Mouse (Mus musculus) thymus, adult 2 months (tissue): Measurements from ENCODE around the gene Bpifc. TPM values are rescaled to one million over a fixed set of nuclear protein-coding genes. Genes with fewer than 3 reads are reported as not detected.
A peak's percentile ranks its signal among the peaks of the same experiment; 100 is the strongest.

Experiments
- DNase-seq: peaks from one replicate; pipeline ENCODE4 v3.0.0; 2021
- H3K27ac ChIP-seq: fragments of 200-500 bp; 2 replicates; pipeline ENCODE4 v1.5.1; 2012; ENCODE audit warnings: low read length, control low read depth; ENCODE audit not compliant: control insufficient read depth, insufficient read depth
- H3K27me3 ChIP-seq: fragments of 200-500 bp; 2 replicates; pipeline ENCODE4 v1.6.1; 2012; ENCODE audit warnings: mild to moderate bottlenecking, low read length, moderate library complexity, mixed read lengths; ENCODE audit not compliant: control insufficient read depth, insufficient read depth
- H3K36me3 ChIP-seq: fragments of 200-500 bp; 2 replicates; pipeline ENCODE4 v1.6.1; 2012; ENCODE audit warnings: mild to moderate bottlenecking, low read length, moderate library complexity; ENCODE audit not compliant: control insufficient read depth, insufficient read depth
- H3K4me1 ChIP-seq: fragments of 200-500 bp; replicated peaks from 2 replicates; pipeline ENCODE4 v1.6.1; 2012; ENCODE audit warnings: low read length; ENCODE audit not compliant: control insufficient read depth, insufficient read depth
- H3K4me3 ChIP-seq: fragments of 200-500 bp; 2 replicates; pipeline ENCODE4 v1.5.1; 2012; ENCODE audit warnings: mild to moderate bottlenecking, low read length, control low read depth, moderate library complexity; ENCODE audit not compliant: control insufficient read depth, insufficient read depth
- CTCF ChIP-seq: fragments of 200-500 bp; IDR thresholded peaks from 2 replicates; pipeline ENCODE4 v1.5.1; 2012; ENCODE audit warnings: mild to moderate bottlenecking, control low read depth, low read length, moderate library complexity, borderline replicate concordance; ENCODE audit not compliant: control insufficient read depth, poor library complexity, insufficient read depth; ENCODE audit errors: extremely low read depth
- POLR2A ChIP-seq: fragments of 200-500 bp; IDR thresholded peaks from 2 replicates; pipeline ENCODE4 v1.6.1; 2012; ENCODE audit warnings: mild to moderate bottlenecking, low read length, control low read depth, moderate library complexity; ENCODE audit not compliant: control insufficient read depth, poor library complexity, insufficient read depth; ENCODE audit errors: extremely low read depth
- WGBS: fragments of 180-500 bp; shearing (Covaris S2); methylation state at CpG from one replicate; pipeline ENCODE4 v1.1.7; 2018; 5-methylcytosine and 5-hydroxymethylcytosine counted together
- polyA plus RNA-seq: library from polyadenylated mRNA; depleted of rRNA; stranded (reverse); fragments of >200 nt; gene quantifications from 2 replicates; pipeline ENCODE4 v1.2.3, GENCODE M21; 2012

Gene Bpifc
- polyA plus RNA-seq, 1 experiment: 1.2 TPM

DNA sequence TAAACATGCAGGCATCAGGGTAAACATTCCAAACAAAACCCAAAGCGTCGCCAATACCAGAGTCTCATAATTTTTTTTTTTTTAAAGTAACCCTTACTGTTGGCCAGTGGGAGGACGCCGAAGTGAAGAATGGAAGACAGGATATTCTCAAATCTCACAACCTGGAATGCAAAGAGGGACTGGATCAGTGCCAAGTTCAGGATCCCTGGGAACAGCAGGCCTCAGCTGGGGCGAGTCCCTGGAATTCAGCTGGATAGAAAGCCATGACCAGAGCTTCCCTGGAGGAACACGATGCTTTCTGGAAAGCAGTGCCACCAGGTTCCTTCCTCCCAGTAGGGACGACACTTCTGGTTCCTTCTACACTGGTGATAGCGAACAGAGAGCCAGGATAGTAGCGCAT lies 48.8 kb downstream of the Bpifc start:
- H3K36me3 ChIP-seq: no peaks in the 10 kb centered on the region
- H3K27ac ChIP-seq: no peak overlapping the region
- H3K4me1 ChIP-seq: no peaks in the 10 kb centered on the region
- no peak for TF ChIP-seq POLR2A
- no peak for TF ChIP-seq CTCF
- no peak overlapping the region for H3K4me3 ChIP-seq
- DNase-seq: no peak
- 94% methylated on average over 9 of the region's 9 CpGs for WGBS
- no peaks in the 10 kb centered on the region for H3K27me3 ChIP-seq

DNA sequence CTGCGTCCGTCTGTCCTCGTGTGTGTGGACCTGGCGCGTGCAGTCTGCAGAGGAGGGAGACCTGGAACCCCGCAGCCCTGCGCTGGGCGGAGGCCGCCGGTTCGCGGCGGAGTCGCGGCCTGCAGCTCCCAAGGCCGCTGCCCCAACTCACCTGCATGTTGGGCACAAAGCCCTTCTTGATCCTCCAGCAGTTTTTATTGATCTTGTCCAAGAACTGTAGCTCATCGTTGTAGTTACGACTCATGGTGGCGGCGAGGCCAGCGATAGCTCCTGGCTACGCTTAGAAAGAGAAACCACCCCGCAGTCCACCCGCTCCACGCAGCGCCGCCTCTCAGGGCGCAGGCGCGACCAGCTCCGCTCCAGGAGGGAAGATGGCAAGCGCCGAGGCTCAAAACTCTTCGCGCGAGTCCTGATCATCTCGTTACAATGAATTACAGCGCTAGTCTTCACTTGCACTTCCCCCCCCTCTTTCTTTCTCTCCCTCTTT lies 54.2 kb downstream of the Bpifc start, which contains the start of gene Rtcb:
Rtcb (minus strand) TSS at position 360 of the 487 bp plus-strand sequence.
- Histone ChIP-seq H3K36me3 (peaks cover 18% of the 10 kb centered on the region), H3K27ac (no peak within 1 kb of the TSS; the same call in 1 of the 2 replicates), H3K27me3 (no peaks in the 10 kb centered on the region), H3K4me1 (peaks cover 4% of the 10 kb centered on the region), H3K4me3 (peak within 1 kb of the TSS; percentile 75)
- WGBS: under 1% methylated on average over 38 of the region's 38 CpGs
- peak; percentile 97 for DNase-seq
- TF ChIP-seq CTCF (no peak), POLR2A (peak; percentile 68; the same call in 1 of the 2 replicates)

DNA sequence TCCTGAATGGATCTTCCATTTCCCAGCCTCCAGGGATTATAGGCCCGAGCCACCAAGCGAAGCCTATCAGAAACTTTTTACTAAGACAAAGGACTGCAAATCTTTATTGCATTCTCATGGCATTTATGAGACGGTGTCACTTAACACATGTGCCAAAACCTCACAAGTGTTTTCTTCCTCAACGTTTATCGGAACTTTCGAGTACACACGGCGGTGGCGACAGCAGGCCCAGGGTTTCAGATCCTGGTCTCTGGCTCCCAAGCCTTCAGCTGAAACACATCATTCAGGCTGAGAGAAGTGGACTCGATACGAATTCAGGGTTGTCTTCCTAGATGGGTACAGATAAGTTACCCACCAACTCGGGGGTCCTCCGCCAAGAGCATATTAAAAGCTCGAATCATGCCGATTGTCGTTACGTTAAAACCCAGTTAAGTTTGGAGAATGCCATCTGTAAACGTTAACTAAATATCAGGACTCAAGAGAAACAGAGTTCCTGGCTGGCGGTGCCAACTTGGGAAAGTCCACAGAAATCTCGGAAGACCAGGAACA lies 54.8 kb downstream of the Bpifc start:
- Histone ChIP-seq H3K4me1 (peaks cover 4% of the 10 kb centered on the region), H3K27ac (no peak overlapping the region; the same call in 1 of the 2 replicates), H3K27me3 (no peaks in the 10 kb centered on the region), H3K4me3 (peak overlapping the region; percentile 75), H3K36me3 (peaks cover 24% of the 10 kb centered on the region)
- 2% methylated on average over 20 of the region's 20 CpGs for WGBS
- no peak for DNase-seq
- no peak for TF ChIP-seq CTCF
- no peak for TF ChIP-seq POLR2A

DNA sequence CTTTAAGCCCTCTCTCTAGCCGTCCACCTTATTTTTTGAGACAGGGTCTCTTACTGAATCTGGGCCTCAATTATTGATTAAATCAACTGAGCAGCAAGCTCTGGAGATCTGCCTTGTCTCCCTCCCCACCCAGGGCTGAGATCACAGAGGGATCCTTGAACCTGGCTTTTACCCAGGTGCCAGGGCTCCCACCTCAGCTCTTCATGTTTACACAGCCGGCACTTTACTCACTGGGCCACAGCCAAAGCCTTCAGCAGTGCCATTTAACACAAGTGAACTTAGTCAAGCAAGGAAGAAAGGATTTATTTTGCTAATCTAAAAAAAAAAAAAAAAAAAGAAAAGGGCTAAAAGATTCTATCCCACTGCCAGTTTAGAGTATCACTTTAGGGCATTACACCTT lies 57.3 kb downstream of the Bpifc start:
- H3K36me3 ChIP-seq: peaks cover 34% of the 10 kb centered on the region
- 93% methylated on average over 2 of the region's 2 CpGs for WGBS
- no peaks in the 10 kb centered on the region for H3K27me3 ChIP-seq
- no peak for DNase-seq
- TF ChIP-seq POLR2A: no peak
- no peak for TF ChIP-seq CTCF
- H3K4me1 ChIP-seq: peaks cover 4% of the 10 kb centered on the region
- H3K27ac ChIP-seq: no peak overlapping the region
- no peak overlapping the region for H3K4me3 ChIP-seq

DNA sequence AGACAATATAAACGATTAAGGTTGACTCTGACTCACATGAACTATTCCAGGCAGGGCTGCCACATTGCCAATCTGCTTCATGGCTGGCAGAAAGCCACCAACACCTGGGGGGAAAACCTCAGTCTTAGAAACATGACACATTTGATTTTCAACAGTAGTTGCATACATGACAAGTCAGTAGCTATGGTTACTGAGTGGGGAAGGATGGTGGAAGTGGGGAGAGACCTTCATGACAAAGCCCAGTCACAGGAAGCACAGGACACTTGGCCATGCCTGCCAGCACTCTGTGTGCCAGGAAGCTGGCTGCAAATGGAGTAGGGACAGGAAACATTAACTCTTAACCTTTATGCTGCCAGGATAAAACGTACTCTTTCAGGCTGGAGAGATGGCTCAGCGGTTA lies 58.3 kb downstream of the Bpifc start:
- Histone ChIP-seq H3K4me1 (peaks cover 4% of the 10 kb centered on the region), H3K4me3 (no peak overlapping the region), H3K27me3 (no peaks in the 10 kb centered on the region), H3K27ac (no peak overlapping the region), H3K36me3 (peaks cover 45% of the 10 kb centered on the region)
- no peak for DNase-seq
- 62% methylated on average over 3 of the region's 3 CpGs for WGBS
- TF ChIP-seq CTCF (no peak), POLR2A (no peak)

DNA sequence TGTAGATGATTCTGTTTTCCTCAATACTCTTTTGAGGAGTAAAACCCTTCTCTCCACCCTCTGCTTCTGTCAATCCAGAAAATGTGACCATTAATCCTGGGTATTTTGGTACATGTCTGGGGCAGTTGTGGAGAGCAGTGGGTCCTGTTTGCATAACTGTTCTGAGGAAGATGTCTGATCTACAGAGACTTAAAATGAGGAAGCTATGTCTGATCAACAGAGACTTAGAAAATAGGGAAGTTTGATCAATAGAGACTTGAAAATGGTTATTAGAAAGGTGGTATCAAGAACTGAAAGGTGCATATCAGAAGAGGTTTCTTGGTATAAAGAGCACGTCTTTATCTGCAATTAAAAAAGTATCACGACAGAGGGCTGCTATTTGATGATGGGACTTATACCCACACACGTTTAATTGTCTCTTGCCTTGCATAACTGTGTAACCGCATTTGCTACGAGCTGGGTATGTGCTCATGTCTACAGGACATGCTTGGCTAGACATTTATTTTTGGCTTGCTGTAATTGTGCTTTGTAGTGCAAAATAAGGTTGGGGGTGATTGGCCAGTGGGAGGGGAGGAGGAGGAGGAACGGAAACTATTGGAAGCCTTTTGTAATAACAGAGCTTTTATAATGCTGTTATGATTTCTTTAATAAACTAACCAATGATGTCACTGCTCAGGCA lies 59.8 kb downstream of the Bpifc start:
- no peak for DNase-seq
- TF ChIP-seq POLR2A (no peak), CTCF (no peak)
- peaks cover 50% of the 10 kb centered on the region for H3K36me3 ChIP-seq
- peaks cover 3% of the 10 kb centered on the region for H3K4me1 ChIP-seq
- no peaks in the 10 kb centered on the region for H3K27me3 ChIP-seq
- no peak overlapping the region for H3K27ac ChIP-seq
- no peak overlapping the region for H3K4me3 ChIP-seq
- WGBS: 94% methylated on average over 6 of the region's 6 CpGs
